Mouse (Mus musculus) CH12.LX (cell line): ENCODE measurements around the gene Myh3. TPM values are rescaled to one million over a fixed set of nuclear protein-coding genes. Genes with fewer than 3 reads are reported as not detected.
"Not testable (repeated sequence)": the region's sequence is repeated elsewhere in the genome, so short reads cannot be mapped to it uniquely, and the experiment has no call there.

Source experiments
- DNase-seq: peaks from one replicate; pipeline ENCODE4 v3.0.0-alpha.2; 2013; ENCODE audit errors: extremely low read depth
- H3K27ac ChIP-seq: 2 replicates; pipeline ENCODE4 v1.5.1; 2012; ENCODE audit warnings: low read depth, mild to moderate bottlenecking, control low read depth, moderate library complexity; ENCODE audit not compliant: insufficient read depth
- H3K27me3 ChIP-seq: replicated peaks from 2 replicates; pipeline ENCODE3; 2012; ENCODE audit warnings: inconsistent platforms
- H3K36me3 ChIP-seq, 2 experiments: replicated peaks in 1 of 2; 2 replicates each; pipeline versions ENCODE3 to v1.6.1; 2012; ENCODE audit warnings: inconsistent platforms in 1 of 2, low read length in 1 of 2, mild to moderate bottlenecking in 1 of 2, mixed read lengths in 1 of 2, moderate library complexity in 1 of 2; ENCODE audit not compliant: control insufficient read depth in 1 of 2, insufficient read depth in 1 of 2
- H3K4me1 ChIP-seq, 2 experiments: 2 replicates each; pipeline ENCODE4 v1.6.1; 2012; ENCODE audit warnings: inconsistent platforms in 1 of 2, moderate library complexity in 1 of 2; ENCODE audit not compliant: insufficient read depth in 2 of 2, control insufficient read depth in 1 of 2
- H3K4me2 ChIP-seq: 2 replicates; pipeline ENCODE4 v1.6.1; 2012; ENCODE audit warnings: low read depth, mild to moderate bottlenecking, control low read depth; ENCODE audit not compliant: poor library complexity, insufficient read depth, severe bottlenecking
- H3K4me3 ChIP-seq, 3 experiments: fragments of 150-350 bp in 1 of 3; sonication (generic) in 1 of 3; replicated peaks in 1 of 3; 2 replicates each; pipeline versions ENCODE3 to v1.5.1; 2011 to 2012; ENCODE audit warnings: low read depth in 2 of 3, low read length in 2 of 3, mild to moderate bottlenecking in 2 of 3, moderate library complexity in 2 of 3, control low read depth in 1 of 3, improper control_type of control experiment in 1 of 3, inconsistent platforms in 1 of 3, mixed read lengths in 1 of 3; ENCODE audit not compliant: poor library complexity in 1 of 3
- H3K79me2 ChIP-seq: replicated peaks from 2 replicates; pipeline ENCODE4 v1.6.1; 2012; ENCODE audit warnings: mild to moderate bottlenecking, moderate library complexity; ENCODE audit not compliant: control insufficient read depth, poor library complexity, insufficient read depth, severe bottlenecking; ENCODE audit errors: extremely low read depth
- H3K9ac ChIP-seq: 2 replicates; pipeline ENCODE4 v1.6.1; 2012; ENCODE audit warnings: low read depth, mild to moderate bottlenecking, control low read depth, moderate library complexity; ENCODE audit not compliant: insufficient read depth
- H3K9me3 ChIP-seq: replicated peaks from 2 replicates; pipeline ENCODE3; 2012; ENCODE audit warnings: low read length, inconsistent platforms, mixed read lengths
- BHLHE40 ChIP-seq: IDR thresholded peaks from 2 replicates; pipeline ENCODE4 v1.6.1; 2011; ENCODE audit warnings: mild to moderate bottlenecking, low read depth, low read length, improper control_type of control experiment
- CHD1 ChIP-seq: IDR thresholded peaks from 2 replicates; pipeline ENCODE4 v1.6.1; 2012; ENCODE audit warnings: low read depth, low read length, improper control_type of control experiment, inconsistent platforms
- CTCF ChIP-seq, 2 experiments: IDR thresholded peaks in 1 of 2; conservative IDR thresholded peaks in 1 of 2; 2 replicates each; pipeline ENCODE4 v1.5.1; 2011 to 2012; ENCODE audit warnings: low read depth in 2 of 2, low read length in 2 of 2, improper control_type of control experiment in 1 of 2, inconsistent platforms in 1 of 2, mild to moderate bottlenecking in 1 of 2, moderate library complexity in 1 of 2
- GABPA ChIP-seq: IDR thresholded peaks from 2 replicates; pipeline ENCODE4 v1.6.1; 2012; ENCODE audit warnings: low read depth, low read length, improper control_type of control experiment, inconsistent platforms; ENCODE audit not compliant: insufficient replicate concordance
- IRF4 ChIP-seq: IDR thresholded peaks from 2 replicates; pipeline ENCODE4 v1.6.1; 2014; ENCODE audit warnings: low read depth, mild to moderate bottlenecking, inconsistent platforms, low read length, improper control_type of control experiment
- JUN ChIP-seq: IDR thresholded peaks from 2 replicates; pipeline ENCODE4 v1.6.1; 2011; ENCODE audit warnings: low read depth, mild to moderate bottlenecking, low read length, improper control_type of control experiment, moderate library complexity; ENCODE audit not compliant: insufficient read depth
- JUND ChIP-seq: conservative IDR thresholded peaks from 2 replicates; pipeline ENCODE4 v1.6.1; 2011; ENCODE audit warnings: low read depth, low read length, improper control_type of control experiment
- KAT2A ChIP-seq: IDR thresholded peaks from 2 replicates; pipeline ENCODE4 v1.6.1; 2012; ENCODE audit warnings: low read length, improper control_type of control experiment, inconsistent platforms; ENCODE audit not compliant: insufficient replicate concordance
- MAFK ChIP-seq: IDR thresholded peaks from 2 replicates; pipeline ENCODE4 v1.6.1; 2011; ENCODE audit warnings: low read length, improper control_type of control experiment; ENCODE audit not compliant: insufficient replicate concordance
- MAX ChIP-seq: IDR thresholded peaks from 2 replicates; pipeline ENCODE4 v1.6.1; 2011; ENCODE audit warnings: low read length, improper control_type of control experiment
- MAZ ChIP-seq: IDR thresholded peaks from 2 replicates; pipeline ENCODE4 v1.6.1; 2012; ENCODE audit warnings: low read depth, mild to moderate bottlenecking, inconsistent platforms, low read length, improper control_type of control experiment, moderate library complexity
- MEF2A ChIP-seq: IDR thresholded peaks from 2 replicates; pipeline ENCODE4 v1.6.1; 2014; ENCODE audit warnings: low read depth, mild to moderate bottlenecking, inconsistent platforms, low read length, improper control_type of control experiment, borderline replicate concordance
- NRF1 ChIP-seq: IDR thresholded peaks from 2 replicates; pipeline ENCODE4 v1.6.1; 2014; ENCODE audit warnings: low read depth, mild to moderate bottlenecking, inconsistent platforms, low read length, improper control_type of control experiment, moderate library complexity
- PAX5 ChIP-seq: IDR thresholded peaks from 2 replicates; pipeline ENCODE4 v1.6.1; 2012; ENCODE audit warnings: low read length, inconsistent platforms, mixed read lengths
- RAD21 ChIP-seq: IDR thresholded peaks from 2 replicates; pipeline ENCODE4 v1.6.1; 2011; ENCODE audit warnings: low read depth, mild to moderate bottlenecking, low read length, improper control_type of control experiment, moderate library complexity
- RCOR1 ChIP-seq: conservative IDR thresholded peaks from 2 replicates; pipeline ENCODE4 v1.6.1; 2012; ENCODE audit warnings: low read depth, mild to moderate bottlenecking, inconsistent platforms, low read length, improper control_type of control experiment
- SIN3A ChIP-seq: IDR thresholded peaks from 2 replicates; pipeline ENCODE4 v1.6.1; 2012; ENCODE audit warnings: low read length, improper control_type of control experiment, inconsistent platforms
- SMC3 ChIP-seq: IDR thresholded peaks from 2 replicates; pipeline ENCODE4 v1.6.1; 2011; ENCODE audit warnings: low read depth, low read length, improper control_type of control experiment
- USF1 ChIP-seq: IDR thresholded peaks from 2 replicates; pipeline ENCODE4 v1.6.1; 2014; ENCODE audit warnings: low read depth, mild to moderate bottlenecking, inconsistent platforms, low read length, improper control_type of control experiment
- USF2 ChIP-seq: conservative IDR thresholded peaks from 2 replicates; pipeline ENCODE4 v1.6.1; 2011; ENCODE audit warnings: low read depth, low read length, improper control_type of control experiment
- ZC3H11A ChIP-seq: IDR thresholded peaks from 2 replicates; pipeline ENCODE4 v1.6.1; 2012; ENCODE audit warnings: low read depth, mild to moderate bottlenecking, inconsistent platforms, low read length, improper control_type of control experiment
- ZKSCAN1 ChIP-seq: IDR thresholded peaks from 2 replicates; pipeline ENCODE4 v1.6.1; 2012; ENCODE audit warnings: low read depth, inconsistent platforms, low read length, improper control_type of control experiment, borderline replicate concordance
- ZMIZ1 ChIP-seq: IDR thresholded peaks from 2 replicates; pipeline ENCODE4 v1.6.1; 2012; ENCODE audit warnings: low read depth, mild to moderate bottlenecking, inconsistent platforms, low read length, improper control_type of control experiment
- dilution Hi-C: fragments of 300-500 bp; cut with MboI; formaldehyde crosslinking; loops from 2 replicates; pipeline ENCODE4 v1.14.3; 2020; ENCODE audit warnings: low sequenced_read_pairs; ENCODE audit not compliant: extremely low pct_unique_long_range_greater_than_20kb, extremely low pct_ligation_motif_present
- in situ Hi-C: fragments of 300-500 bp; cut with MboI; formaldehyde crosslinking; loops from 3 replicates; pipeline ENCODE4 v1.14.3; 2019; ENCODE audit warnings: low sequenced_read_pairs, low pct_ligation_motif_present, low pct_unique_long_range_greater_than_20kb, mixed read lengths
- polyA plus RNA-seq: library from polyadenylated mRNA; unstranded; fragments of >175 nt; gene quantifications from 2 replicates; pipeline ENCODE4 v1.2.1, GENCODE M21; 2012; ENCODE audit warnings: low read depth; ENCODE audit not compliant: insufficient read length
- total RNA-seq, 2 experiments: library from RNA; depleted of rRNA; stranded (reverse); fragments of 300-350 nt in 1 of 2; fragments of >200 nt in 1 of 2; gene quantifications; 2 replicates each; pipeline ENCODE4 v1.2.3; 2012 to 2014

The Myh3 gene
- total and polyA plus RNA-seq, 3 experiments, result 0.12 to 0.64 (median 0.26) TPM

- peak; percentile 49; the same call in 1 of the 2 replicates for TF ChIP-seq MAX
- TF ChIP-seq JUN, result no peak
- no peak for TF ChIP-seq ZKSCAN1
- no peak; the same call in 1 of the 2 replicates for TF ChIP-seq BHLHE40
- peak; percentile 47; the same call in 1 of the 2 replicates for TF ChIP-seq SIN3A
- TF ChIP-seq MAZ, result 0 out of 2 replicates have a peak, but pooled peaks have one; percentile 31
- peak; percentile 99 for TF ChIP-seq RAD21
- peak; percentile 56 to 97 for TF ChIP-seq CTCF (conservative IDR thresholded peaks at IDR 0.05 in 1 of 2, IDR thresholded peaks at IDR 0.05 in 1 of 2; ENCODE audit: low read depth in 2 of 2, low read length in 2 of 2)
- TF ChIP-seq NRF1, result no peak
Measured at GRCm38 (mm10) chr11:67085489-67085888, 7.4 kb downstream of the Myh3 start (continued).

GRCm38 (mm10) chr11:67086467-67087164 lies 8.5 kb downstream of the Myh3 start:
- dilution Hi-C loops, result no loop called here

GRCm38 (mm10) chr11:67087225-67087624 lies 9.1 kb downstream of the Myh3 start:
- in situ Hi-C loops (no loop called here), dilution Hi-C loops (no loop called here)
- no peak overlapping the region for H3K9ac ChIP-seq
- TF ChIP-seq IRF4 (no peak), NRF1 (no peak), SIN3A (no peak), RCOR1 (no peak), USF2 (no peak), GABPA (no peak), USF1 (no peak), PAX5 (no peak), MAFK (no peak), JUND (no peak), MEF2A (no peak)
- no peaks in the 10 kb centered on the region for H3K9me3 ChIP-seq
- no peaks in the 10 kb centered on the region for H3K36me3 ChIP-seq
- no peak overlapping the region for H3K4me3 ChIP-seq
- no peak overlapping the region for H3K27ac ChIP-seq
- H3K4me2 ChIP-seq, result no peak overlapping the region
- no peak for DNase-seq
- peaks cover 5 to 8% of the 10 kb centered on the region in 2 experiments for H3K4me1 ChIP-seq
- H3K79me2 ChIP-seq, result no peaks in the 10 kb centered on the region
- peaks cover 75% of the 10 kb centered on the region for H3K27me3 ChIP-seq

More at GRCm38 (mm10) chr11:67086467-67087164, 8.5 kb downstream of the Myh3 start:
- Histone ChIP-seq H3K27me3 (peaks cover 69% of the 10 kb centered on the region), H3K4me3 (no peak overlapping the region), H3K36me3 (no peaks in the 10 kb centered on the region), H3K9me3 (no peaks in the 10 kb centered on the region), H3K4me2 (no peak overlapping the region), H3K4me1 (peaks cover 8 to 13% of the 10 kb centered on the region in 2 experiments), H3K79me2 (no peaks in the 10 kb centered on the region), H3K27ac (no peak overlapping the region), H3K9ac (no peak overlapping the region)
- in situ Hi-C loops, result no loop called here
- DNase-seq, result no peak
- TF ChIP-seq ZMIZ1, result no peak
- no peak for TF ChIP-seq JUND
- TF ChIP-seq SIN3A, result no peak
- TF ChIP-seq USF1, result no peak
- TF ChIP-seq SMC3, result no peak
- no peak for TF ChIP-seq CHD1
- no peak for TF ChIP-seq USF2
- no peak for TF ChIP-seq ZC3H11A
- TF ChIP-seq GABPA, result no peak
- no peak for TF ChIP-seq KAT2A

- H3K4me1 ChIP-seq, H3K9ac ChIP-seq, DNase-seq, H3K9me3 ChIP-seq, H3K27ac ChIP-seq, H3K79me2 ChIP-seq, dilution Hi-C loops, H3K4me2 ChIP-seq, H3K36me3 ChIP-seq, H3K4me3 ChIP-seq, in situ Hi-C loops: not testable (repeated sequence)
- peaks cover 77% of the 10 kb centered on the region for H3K27me3 ChIP-seq
Measured at GRCm38 (mm10) chr11:67092354-67092753, 14.3 kb downstream of the Myh3 start.
